In the genomic region with DNA sequence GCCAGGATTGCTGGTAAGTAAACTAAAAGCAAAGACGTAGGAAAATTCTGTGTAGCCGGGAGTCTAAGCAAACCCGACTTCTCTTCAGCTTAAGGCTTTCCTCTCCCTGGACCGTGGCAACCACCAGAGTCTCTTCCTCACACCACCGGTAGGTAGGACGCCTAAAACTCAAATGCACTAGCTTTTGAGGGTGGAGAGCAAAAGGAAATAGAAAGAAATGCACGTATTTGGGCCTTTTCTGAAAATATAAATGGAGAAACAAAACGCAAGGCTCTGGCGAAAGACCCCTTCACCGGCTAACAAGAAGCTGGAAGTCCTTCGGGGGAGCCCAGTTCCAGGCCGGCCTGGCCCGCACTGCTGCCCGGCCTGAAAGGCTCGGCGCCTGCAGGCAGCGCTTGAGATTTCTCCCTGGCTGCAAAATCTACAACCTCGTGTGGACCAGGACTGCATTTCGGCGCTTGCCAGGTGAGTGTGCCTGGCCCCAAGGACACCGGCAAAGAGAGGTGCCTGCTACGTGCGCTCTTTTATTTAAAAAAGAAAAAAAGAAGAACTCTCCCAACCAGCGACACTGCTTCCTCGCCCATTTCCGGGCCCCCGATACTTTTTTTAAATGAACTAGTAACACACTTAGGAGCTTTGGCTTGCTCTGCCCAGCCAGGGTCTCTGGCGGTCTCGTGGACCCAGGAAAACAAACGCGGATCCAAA, we compare ENCODE assay signal across 8 mouse cellular contexts. TPM values are rescaled to one million over a fixed set of nuclear protein-coding genes. Genes with fewer than 3 reads are reported as not detected.
DNase-seq lines count a peak whose midpoint lies in the region; ATAC-seq and TF ChIP-seq lines count a peak whose summit lies in the region.

No protein-coding gene starts in this region.

- no peak overlapping the region for H3K9ac ChIP-seq in forebrain, postnatal 0 days
- H3K9ac ChIP-seq in midbrain, embryonic 12.5 days (replicated peaks): peak overlapping the region; percentile 59

- H3K27ac ChIP-seq in gastrocnemius, adult 2 months: no peak overlapping the region
- H3K27ac ChIP-seq in forebrain, postnatal 0 days (ENCODE audit: low read depth, low read length): no peak overlapping the region
- H3K27ac ChIP-seq in midbrain, embryonic 12.5 days (replicated peaks): peak overlapping the region; percentile 77

- intact Hi-C loops in gastrocnemius, adult 2 months (cut with DNase I): no loop called here
- intact Hi-C loops in gastrocnemius, postnatal 36 days (cut with DNase I): no loop called here

- H3K4me1 ChIP-seq in forebrain, postnatal 0 days (ENCODE audit: insufficient read depth): no peaks in the 10 kb centered on the region
- H3K4me1 ChIP-seq in midbrain, embryonic 12.5 days: peaks cover 37% of the 10 kb centered on the region

- ATAC-seq in forebrain, postnatal 0 days: no peak
- ATAC-seq in midbrain, embryonic 12.5 days (ENCODE audit: low FRiP score, low read depth): no peak

- H3K36me3 ChIP-seq in forebrain, postnatal 0 days (ENCODE audit: insufficient read depth): no peaks in the 10 kb centered on the region
- H3K36me3 ChIP-seq in midbrain, embryonic 12.5 days: no peaks in the 10 kb centered on the region

- H3K27me3 ChIP-seq in forebrain, postnatal 0 days (ENCODE audit: insufficient read depth, low read length): peaks cover 86% of the 10 kb centered on the region
- H3K27me3 ChIP-seq in midbrain, embryonic 12.5 days: peaks cover 95% of the 10 kb centered on the region

- DNase-seq in gastrocnemius, adult 2 months: no peak
- no peak for DNase-seq in gastrocnemius, postnatal 36 days
- peak; percentile 62 for DNase-seq in CD4-positive helper T cell, adult 2 months (ENCODE audit: low read depth, low spot score)
- peak; percentile 45 for DNase-seq in forebrain, postnatal 0 days
- no peak for DNase-seq in right cerebral cortex, postnatal 36 days (ENCODE audit: low spot score in 2 of 2)
- DNase-seq in adipocyte (ENCODE audit: low spot score): no peak
- no peak for DNase-seq in right cerebral cortex, postnatal 10 days (ENCODE audit: low spot score in 2 of 2)

- WGBS in forebrain, postnatal 0 days: 4% methylated on average over 31 of the region's 31 CpGs
- WGBS in midbrain, embryonic 12.5 days: under 1% methylated on average over 31 of the region's 31 CpGs

- H3K4me2 ChIP-seq in forebrain, postnatal 0 days (ENCODE audit: low read depth): no peak overlapping the region
- H3K4me2 ChIP-seq in midbrain, embryonic 12.5 days (replicated peaks): peak overlapping the region; percentile 35

- no peaks in the 10 kb centered on the region for H3K9me3 ChIP-seq in forebrain, postnatal 0 days (ENCODE audit: low read length)
- no peaks in the 10 kb centered on the region for H3K9me3 ChIP-seq in midbrain, embryonic 12.5 days

- peak overlapping the region; percentile 77 for H3K4me3 ChIP-seq in gastrocnemius, adult 2 months
- 0 out of 2 replicates have a peak overlapping the region, but pooled peaks have one; percentile 11 for H3K4me3 ChIP-seq in forebrain, postnatal 0 days (ENCODE audit: low read depth, low read length)
- peak overlapping the region; percentile 51 for H3K4me3 ChIP-seq in midbrain, embryonic 12.5 days

- TF ChIP-seq CTCF in gastrocnemius, adult 2 months (IDR thresholded peaks at IDR 0.05): no peak
- no peak for TF ChIP-seq CTCF in forebrain, postnatal 0 days (IDR thresholded peaks at IDR 0.05; ENCODE audit: low read depth)

RNA-seq across cellular contexts. Expression of a gene that starts 4.3 kb away (rescaled TPM):
- total RNA-seq in gastrocnemius, adult 2 months (2021): not detected
- not detected for total RNA-seq in gastrocnemius, postnatal 36 days (2021)
- not detected in 2 replicates for total RNA-seq in forebrain, postnatal 0 days (2014; rRNA removed)
- not detected in 2 replicates for polyA plus RNA-seq in forebrain, postnatal 0 days (2015; fragmentation: Nextera tagmentation; extraction: Ambion mirVana)
- 3.0 and 5.3 TPM in 2 replicates for polyA plus RNA-seq in midbrain, embryonic 12.5 days (2016; fragmentation: Nextera tagmentation; extraction: Ambion mirVana)

RNA-seq across cellular contexts. Expression of a gene that starts 12.6 kb away (rescaled TPM):
- total RNA-seq in gastrocnemius, adult 2 months (2021): not detected
- total RNA-seq in gastrocnemius, postnatal 36 days (2021): not detected
- not detected in 2 replicates for total RNA-seq in forebrain, postnatal 0 days (2014; rRNA removed)
- not detected in 2 replicates for polyA plus RNA-seq in forebrain, postnatal 0 days (2015; fragmentation: Nextera tagmentation; extraction: Ambion mirVana)
- 3.0 and 3.5 TPM in 2 replicates for polyA plus RNA-seq in midbrain, embryonic 12.5 days (2016; fragmentation: Nextera tagmentation; extraction: Ambion mirVana)

RNA-seq across cellular contexts. Expression of a gene that starts 13.1 kb away (rescaled TPM):
- under 1 TPM; 0.08 to 0.82 TPM for total RNA-seq in gastrocnemius, adult 2 months (2021)
- total RNA-seq in gastrocnemius, postnatal 36 days (2021): under 1 TPM; 0.57 to 0.92 TPM
- 0.48 and 0.62 TPM in 2 replicates for total RNA-seq in forebrain, postnatal 0 days (2014; rRNA removed)
- polyA plus RNA-seq in forebrain, postnatal 0 days (2015; fragmentation: Nextera tagmentation; extraction: Ambion mirVana): 1.4 and 1.8 TPM in 2 replicates
- 77.4 and 84.2 TPM in 2 replicates for polyA plus RNA-seq in midbrain, embryonic 12.5 days (2016; fragmentation: Nextera tagmentation; extraction: Ambion mirVana)

Comparison
In these comparisons a context has a peak if more than half of its experiments do, and no peak if none do; other contexts are left out.
1. DNase-seq: peak in CD4-positive helper T cell, adult 2 months (single experiment) and forebrain, postnatal 0 days (single experiment); none in gastrocnemius, adult 2 months (single experiment), gastrocnemius, postnatal 36 days (0 of 2), right cerebral cortex, postnatal 36 days (0 of 2), adipocyte (single experiment) and right cerebral cortex, postnatal 10 days (0 of 2).
2. H3K4me3 ChIP-seq: peak in every context shown above with its lines; median percentile 77 in gastrocnemius, adult 2 months; 51 in midbrain, embryonic 12.5 days; 11 in forebrain, postnatal 0 days.